Mouse (Mus musculus) layer of hippocampus, postnatal 10 days (tissue): ENCODE measurements around the gene Yap1. TPM values are rescaled to one million over a fixed set of nuclear protein-coding genes. Genes with fewer than 3 reads are reported as not detected.

Experiments used
- DNase-seq, 2 experiments: peaks; one replicate each; pipeline ENCODE4 v3.0.0; 2021; ENCODE audit warnings: low spot score in 2 of 2
- long read RNA-seq: library from polyadenylated mRNA; stranded (forward); transcript quantifications from one replicate; pipeline ENCODE4 v2.0.0, GENCODE M21; 2023
- total RNA-seq, 2 experiments: library from RNA; stranded (reverse); gene quantifications; 2 replicates each; pipeline ENCODE4 v1.2.3; 2021

Yap1 gene
- total RNA-seq: 10 to 100 TPM; 14.8 to 16.3 TPM
- long read RNA-seq, full-length matches to known transcripts: 1 of 4 reads
- long read RNA-seq, partial matches to known transcripts: 0 of 4 reads
- long read RNA-seq, other reads (novel, unspliced or antisense): 3 of 4 reads

GRCm38 (mm10) chr9:8004370-8004991, at the start of gene Yap1:
Gene Yap1, minus strand, starts transcription at chr9:8004596.
- peak; percentile 77 to 87 for DNase-seq

- DNase-seq: no peak
Observed at GRCm38 (mm10) chr9:8043044-8043387, 38.6 kb upstream of the Yap1 start.

- DNase-seq: peak; percentile 97 to 98
Observed at GRCm38 (mm10) chr9:8042338-8043043, 38.1 kb upstream of the Yap1 start, which contains the start of gene Cfap300. Gene Cfap300, minus strand, starts transcription at chr9:8042823.

DNA sequence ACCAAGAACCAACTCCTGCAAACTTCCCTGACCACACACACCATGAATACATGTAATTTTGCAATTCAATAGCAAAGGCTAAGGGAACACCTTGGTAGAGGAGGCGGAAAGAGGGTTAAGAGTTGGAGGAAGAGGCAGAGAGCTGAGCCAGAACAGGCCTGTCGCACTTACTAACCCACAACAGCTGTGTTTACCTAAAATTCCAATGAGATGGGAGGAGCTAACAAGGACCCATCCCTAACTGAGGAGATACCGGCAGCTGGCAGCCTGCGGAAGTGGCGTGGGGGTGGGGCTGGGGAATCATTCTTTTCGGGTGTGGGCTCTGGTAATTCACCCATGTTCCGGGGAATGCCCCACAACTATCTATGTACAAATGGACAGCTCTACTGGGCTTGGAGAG, 31.1 kb upstream of the Yap1 start:
- DNase-seq: no peak

GRCm38 (mm10) chr9:8035091-8035490, 30.7 kb upstream of the Yap1 start:
- DNase-seq: no peak

DNA sequence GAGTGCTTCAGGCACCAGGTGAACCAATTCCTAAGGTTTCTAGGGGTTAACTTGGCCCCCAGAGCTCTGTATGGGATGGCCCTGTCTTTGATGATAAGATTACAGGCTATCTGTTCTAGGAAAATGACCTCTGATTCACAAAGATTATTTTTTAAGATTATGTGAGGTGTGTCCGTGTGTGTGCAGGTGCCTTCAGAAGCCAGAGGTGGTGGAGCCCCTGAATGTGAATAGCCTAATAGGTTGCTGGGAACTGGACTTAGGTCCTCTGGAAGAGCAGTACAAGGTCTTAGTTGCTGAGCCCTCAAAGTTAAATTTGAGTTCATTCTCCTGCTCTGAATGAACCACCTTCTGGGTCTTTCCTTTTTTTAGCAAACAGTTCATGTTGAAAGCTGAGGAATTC, 29.7 kb upstream of the Yap1 start:
- no peak for DNase-seq

- DNase-seq: no peak
Observed at GRCm38 (mm10) chr9:8032847-8033246, 28.5 kb upstream of the Yap1 start.

DNA sequence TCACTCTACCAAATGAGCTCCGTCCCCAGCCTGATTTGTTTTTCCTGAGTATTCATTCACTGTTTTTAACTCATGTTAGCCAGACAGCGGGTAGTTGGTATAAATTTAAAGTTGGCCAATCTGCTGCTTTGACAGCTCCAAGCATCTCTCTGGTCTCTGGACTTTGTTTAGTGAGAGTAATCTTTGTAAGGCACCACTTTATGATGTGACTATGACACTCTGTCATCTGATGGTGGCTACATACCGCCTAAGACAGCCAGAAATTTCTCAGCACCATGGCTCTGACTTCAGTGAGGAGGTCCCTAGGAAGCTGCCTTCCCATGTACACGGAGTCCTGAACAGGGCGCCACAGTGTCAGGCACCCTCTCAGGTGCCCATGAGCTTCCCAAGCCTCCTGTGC, 14.2 kb upstream of the Yap1 start:
- no peak for DNase-seq

- DNase-seq: peak in 1 of 2 experiments; percentile 40
Observed at GRCm38 (mm10) chr9:8017253-8017913, 13.0 kb upstream of the Yap1 start.

DNA sequence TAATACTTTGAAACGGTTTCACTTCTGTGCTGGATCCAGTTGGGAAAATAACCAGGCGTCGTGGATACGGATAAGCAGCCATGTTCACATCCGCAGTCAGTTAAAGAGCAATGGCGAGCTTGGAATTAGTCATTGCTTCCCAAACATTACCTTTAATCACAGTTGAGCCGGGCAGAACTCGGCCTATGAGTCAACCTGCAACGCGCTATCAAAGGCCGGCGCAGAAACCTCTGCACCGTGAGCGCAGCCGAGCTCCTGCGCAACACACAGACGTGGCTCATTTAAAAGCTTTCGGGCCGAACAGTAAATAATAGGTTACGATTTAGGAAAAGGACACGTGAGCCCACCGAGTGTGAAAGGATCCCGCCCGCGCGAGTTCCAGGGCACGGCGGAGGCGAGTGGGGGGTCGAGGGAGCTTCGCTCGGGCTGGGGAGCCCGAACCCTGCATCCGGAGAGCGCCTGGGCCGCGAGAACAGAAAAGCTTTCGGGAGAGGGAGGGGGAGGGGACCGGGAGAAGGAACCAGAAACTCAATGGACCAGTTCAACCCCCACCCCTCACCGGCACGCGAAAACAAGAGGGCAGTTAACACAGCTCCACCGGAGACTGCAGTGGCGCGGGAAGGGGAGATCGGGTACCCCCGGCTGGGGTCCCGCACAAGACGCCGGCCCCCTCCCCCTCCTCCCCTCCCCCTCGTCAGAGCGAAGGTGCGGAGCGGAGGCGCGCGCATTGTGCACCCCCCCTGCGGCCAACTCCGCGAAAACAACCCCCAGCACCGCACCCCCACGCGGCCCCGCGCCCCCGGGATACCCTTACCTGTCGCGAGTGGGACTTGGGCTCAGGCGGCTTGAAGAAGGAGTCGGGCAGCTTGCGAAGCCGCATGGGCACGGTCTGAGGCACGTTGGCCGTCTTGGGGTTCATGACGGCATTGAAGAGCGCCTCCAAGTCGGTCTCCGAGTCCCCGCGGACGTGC, 810 bp downstream of the Yap1 start:
- peak; percentile 43 to 53 for DNase-seq

DNA sequence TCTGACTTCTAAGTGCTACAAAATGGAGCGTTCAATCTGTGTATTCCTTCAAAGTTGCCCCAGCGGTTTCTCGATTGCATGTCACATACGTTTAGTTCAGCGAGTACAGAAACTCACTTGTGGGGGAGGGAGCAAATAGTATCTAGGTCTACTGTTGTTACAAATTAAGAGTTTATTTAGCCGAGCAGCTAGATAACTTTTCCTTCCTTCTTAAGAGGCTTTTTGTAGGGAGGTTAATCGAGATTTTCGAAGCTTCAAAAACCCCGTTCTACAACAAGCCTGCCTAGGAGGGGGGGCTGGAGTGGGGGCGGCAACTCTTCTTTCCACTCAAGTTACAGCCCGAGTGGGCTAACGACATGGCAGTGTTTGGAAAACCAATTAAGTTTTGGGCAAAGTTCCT, 1.6 kb downstream of the Yap1 start:
- peak in 1 of 2 experiments; percentile 10 for DNase-seq

DNA sequence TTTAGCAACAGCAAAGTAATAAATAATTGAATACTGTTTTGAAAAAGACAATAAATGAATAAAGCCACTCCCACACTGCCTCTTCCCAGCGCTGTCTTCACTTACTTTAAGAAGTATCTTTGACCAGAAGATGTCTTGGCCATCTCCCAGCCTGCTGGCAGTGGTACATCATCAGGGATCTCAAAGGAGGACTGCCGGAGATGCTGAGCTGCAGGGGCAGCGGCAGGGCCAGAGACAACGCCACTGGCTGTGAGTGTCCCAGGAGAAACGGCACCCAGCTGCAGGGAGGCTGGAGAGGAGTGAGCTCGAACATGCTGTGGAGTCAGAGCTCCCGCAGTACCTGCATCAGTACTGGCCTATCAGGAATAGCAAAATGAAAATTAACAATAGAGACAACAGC, 3.0 kb downstream of the Yap1 start:
- DNase-seq: peak; percentile 7 to 21

- DNase-seq: no peak
Observed at GRCm38 (mm10) chr9:7994275-7994674, 10.1 kb downstream of the Yap1 start.

DNA sequence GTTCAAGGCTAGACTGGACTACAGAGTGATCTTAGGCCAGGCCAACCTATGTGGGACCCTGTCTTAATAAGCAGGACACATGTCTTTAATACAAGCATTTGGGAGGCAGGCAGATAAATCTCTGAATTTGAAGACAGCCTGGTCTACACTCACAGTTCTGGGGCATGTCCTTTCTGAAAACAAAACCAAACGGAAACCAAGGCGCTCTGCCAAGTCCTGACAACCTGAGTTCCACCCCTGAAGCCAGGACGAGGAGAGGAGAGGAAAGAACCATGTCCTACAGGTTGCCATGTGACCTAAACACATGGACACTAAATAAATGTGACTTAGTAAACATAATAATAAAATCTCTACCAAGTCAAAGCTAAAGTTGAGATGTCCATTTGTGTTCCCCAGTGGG, 11.7 kb downstream of the Yap1 start:
- no peak for DNase-seq

DNA sequence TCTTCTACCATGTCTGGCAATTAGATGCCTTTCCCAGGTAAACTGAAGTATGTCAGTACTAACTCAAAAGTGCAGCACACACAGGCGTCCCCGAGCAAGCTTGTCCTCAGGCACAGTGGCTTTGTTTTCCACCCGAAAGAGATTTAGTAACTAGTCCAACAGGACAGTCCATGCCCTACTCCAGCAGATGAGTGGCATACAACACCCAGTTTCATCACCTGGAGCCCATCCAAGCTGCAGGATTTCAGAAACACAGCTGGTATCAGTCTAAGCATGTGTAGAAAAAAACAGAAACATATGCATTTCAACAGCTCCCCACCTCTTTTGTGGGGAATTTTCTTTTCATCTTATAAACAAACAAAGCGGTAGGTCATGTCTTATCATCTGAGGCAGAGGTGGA, 13.5 kb downstream of the Yap1 start:
- no peak for DNase-seq

- DNase-seq: no peak
Observed at GRCm38 (mm10) chr9:7987119-7987518, 17.3 kb downstream of the Yap1 start.

DNA sequence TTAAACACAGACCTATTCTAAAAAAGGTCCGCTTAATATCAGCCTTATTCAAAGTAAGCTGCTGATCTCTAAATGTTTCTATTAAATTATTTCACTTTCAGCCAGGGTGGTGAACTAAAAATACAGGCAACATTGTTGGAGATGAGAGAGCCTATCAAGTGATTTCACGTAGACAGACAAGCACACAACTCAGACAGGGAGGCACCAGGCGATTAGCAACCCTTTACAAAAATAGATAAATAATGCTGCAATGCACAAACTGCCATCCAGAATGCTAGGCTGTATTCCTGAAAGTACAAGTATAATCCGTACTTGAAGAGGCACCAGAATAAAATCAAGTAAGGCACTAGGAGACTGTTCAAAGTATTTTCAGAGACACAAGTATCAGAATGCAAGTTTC, 20.1 kb downstream of the Yap1 start:
- DNase-seq: no peak

DNA sequence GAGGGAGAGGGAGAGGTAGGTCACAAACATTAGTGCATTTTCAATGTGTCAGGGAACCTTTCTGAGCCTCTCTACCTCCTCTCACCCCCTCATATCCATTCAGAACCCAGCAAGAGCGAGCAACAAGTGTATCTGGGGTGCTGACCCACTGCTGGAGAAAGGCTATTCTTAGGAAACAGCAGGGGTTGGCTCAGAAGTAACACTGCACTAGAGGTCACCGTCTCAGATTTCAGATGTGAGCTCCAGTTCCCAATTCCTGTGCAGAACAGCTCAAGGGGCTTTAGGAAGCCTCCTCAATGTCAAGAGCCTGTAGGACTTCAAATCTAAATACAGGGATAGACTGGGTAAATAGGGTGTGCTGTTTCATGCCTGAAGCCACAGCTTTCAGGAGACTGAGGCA, 20.7 kb downstream of the Yap1 start:
- DNase-seq: no peak

GRCm38 (mm10) chr9:7980162-7980561, 24.2 kb downstream of the Yap1 start:
- no peak for DNase-seq

GRCm38 (mm10) chr9:7979153-7979916, 25.1 kb downstream of the Yap1 start:
- no peak for DNase-seq
